18 mouse cellular contexts compared by ENCODE assay signal in the genomic region with DNA sequence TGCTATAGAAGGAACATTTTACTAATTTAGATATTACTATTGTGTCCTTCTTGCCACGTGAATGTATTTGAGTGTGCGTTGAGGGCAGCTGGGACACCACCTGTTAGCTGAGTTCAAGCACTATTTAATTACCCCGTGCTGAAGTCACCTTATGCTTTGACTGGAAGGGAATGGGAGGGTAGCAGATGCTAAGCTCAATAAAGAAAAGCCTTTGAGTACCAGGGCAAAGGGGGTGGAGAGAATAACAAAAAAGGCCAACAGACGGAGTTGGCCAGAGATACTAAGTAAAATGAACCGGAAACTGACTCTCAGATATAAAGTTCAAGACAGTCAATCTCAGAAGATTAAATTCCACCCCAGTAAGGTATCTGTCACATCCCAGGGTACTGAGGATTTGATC.
"Had no signal": no experiment of that assay in that cellular context is flagged by ENCODE, and none has a peak within 500 bp of the region (broad histone marks: within the 10 kb centered on the region; RNA-seq: fewer than 3 reads in every experiment).

No protein-coding gene starts in this region.

- H3K9ac ChIP-seq: liver, embryonic 15.5 days; lung, embryonic 14.5 days had no signal

- H3K9me3 ChIP-seq: limb, embryonic 10.5 days; liver, embryonic 15.5 days had no signal

- H3K27ac ChIP-seq: layer of hippocampus, adult 2 months; left cerebral cortex, adult 2 months; limb, embryonic 10.5 days; liver, embryonic 15.5 days had no signal

- H3K4me1 ChIP-seq: limb, embryonic 10.5 days; liver, embryonic 15.5 days had no signal

- DNase-seq: kidney, adult 11 months; kidney, adult 9 months; kidney, postnatal 10 days; kidney, postnatal 4 days; lung, embryonic 14.5 days; lung, postnatal 10 days; lung, postnatal 4 days; right cerebral cortex, postnatal 4 days; spleen, adult 18-20 months; thymus, adult 18-20 months; thymus, postnatal 14 days had no signal

- H3K4me3 ChIP-seq: layer of hippocampus, adult 2 months; left cerebral cortex, adult 2 months; limb, embryonic 10.5 days; liver, embryonic 15.5 days; myocyte had no signal

- H3K27me3 ChIP-seq: liver, embryonic 15.5 days had no signal

- H3K4me2 ChIP-seq: liver, embryonic 11.5 days; liver, embryonic 15.5 days; lung, embryonic 14.5 days; midbrain, embryonic 11.5 days had no signal

- H3K36me3 ChIP-seq: limb, embryonic 10.5 days; liver, embryonic 15.5 days had no signal
